Mouse (Mus musculus) cerebellum, adult 2 months (tissue): ENCODE results near the gene Tbc1d17. TPM values are rescaled to one million over a fixed set of nuclear protein-coding genes. Genes with fewer than 3 reads are reported as not detected.
"Not testable (repeated sequence)": the region's sequence is repeated elsewhere in the genome, so short reads cannot be mapped to it uniquely, and the experiment has no call there.

ENCODE experiments used
- DNase-seq, 2 experiments: peaks; one replicate each; pipeline ENCODE4 v3.0.0; 2021
- H3K27ac ChIP-seq: fragments of 200-500 bp; 2 replicates; pipeline ENCODE4 v1.5.1; 2012; ENCODE audit warnings: low read length, control low read depth, inconsistent platforms; ENCODE audit not compliant: insufficient read depth
- H3K27me3 ChIP-seq: fragments of 200-500 bp; 2 replicates; pipeline ENCODE4 v1.6.1; 2012; ENCODE audit warnings: inconsistent platforms, mild to moderate bottlenecking, low read length, moderate library complexity; ENCODE audit not compliant: control insufficient read depth, insufficient read depth
- H3K4me1 ChIP-seq: fragments of 200-500 bp; 2 replicates; pipeline ENCODE4 v1.6.1; 2011; ENCODE audit warnings: low read length; ENCODE audit not compliant: control insufficient read depth, insufficient read depth
- H3K4me3 ChIP-seq: fragments of 200-500 bp; replicated peaks from 2 replicates; pipeline ENCODE3; 2011; ENCODE audit warnings: mild to moderate bottlenecking, low read depth, low read length, control low read depth; ENCODE audit not compliant: insufficient read depth
- CTCF ChIP-seq: fragments of 200-500 bp; IDR thresholded peaks from 2 replicates; pipeline ENCODE4 v1.5.1; 2011; ENCODE audit warnings: low read depth, mild to moderate bottlenecking, control low read depth, low read length, moderate library complexity, borderline replicate concordance; ENCODE audit not compliant: insufficient read depth
- POLR2A ChIP-seq: fragments of 200-500 bp; IDR thresholded peaks from 2 replicates; pipeline ENCODE4 v1.6.1; 2011; ENCODE audit warnings: low read length, control low read depth, borderline replicate concordance; ENCODE audit not compliant: insufficient read depth
- WGBS: fragments of 180-500 bp; shearing (Covaris S2); methylation state at CpG from one replicate; pipeline ENCODE4 v1.1.7; 2018; 5-methylcytosine and 5-hydroxymethylcytosine counted together
- polyA plus RNA-seq: library from polyadenylated mRNA; depleted of rRNA; stranded (reverse); fragments of >200 nt; gene quantifications from 2 replicates; pipeline ENCODE4 v1.2.3, GENCODE M21; 2012

Tbc1d17 gene
- polyA plus RNA-seq, 1 experiment: 119 TPM

- H3K4me3 ChIP-seq: no peak overlapping the region
- DNase-seq: no peak
- no peak overlapping the region for H3K27ac ChIP-seq
- TF ChIP-seq POLR2A (no peak), CTCF (no peak)
- 76% methylated on average over 14 of the region's 14 CpGs for WGBS
- H3K27me3 ChIP-seq: no peaks in the 10 kb centered on the region
- H3K4me1 ChIP-seq: no peaks in the 10 kb centered on the region
Measured at GRCm38 (mm10) chr7:44877833-44878232, 29.0 kb upstream of the Tbc1d17 start.

- not testable (repeated sequence) for H3K4me3 ChIP-seq, H3K27me3 ChIP-seq, H3K27ac ChIP-seq, H3K4me1 ChIP-seq, DNase-seq
- 97% methylated on average over 2 of the region's 2 CpGs for WGBS
Measured at GRCm38 (mm10) chr7:44871774-44872173, 22.9 kb upstream of the Tbc1d17 start.

GRCm38 (mm10) chr7:44871181-44871580 lies 22.3 kb upstream of the Tbc1d17 start:
- Histone ChIP-seq H3K4me3 (no peak overlapping the region), H3K4me1 (peaks cover 14% of the 10 kb centered on the region), H3K27me3 (no peaks in the 10 kb centered on the region), H3K27ac (no peak overlapping the region)
- WGBS: 40% methylated on average over 1 of the region's 1 CpGs
- no peak for TF ChIP-seq CTCF
- no peak for TF ChIP-seq POLR2A
- DNase-seq: no peak

DNA sequence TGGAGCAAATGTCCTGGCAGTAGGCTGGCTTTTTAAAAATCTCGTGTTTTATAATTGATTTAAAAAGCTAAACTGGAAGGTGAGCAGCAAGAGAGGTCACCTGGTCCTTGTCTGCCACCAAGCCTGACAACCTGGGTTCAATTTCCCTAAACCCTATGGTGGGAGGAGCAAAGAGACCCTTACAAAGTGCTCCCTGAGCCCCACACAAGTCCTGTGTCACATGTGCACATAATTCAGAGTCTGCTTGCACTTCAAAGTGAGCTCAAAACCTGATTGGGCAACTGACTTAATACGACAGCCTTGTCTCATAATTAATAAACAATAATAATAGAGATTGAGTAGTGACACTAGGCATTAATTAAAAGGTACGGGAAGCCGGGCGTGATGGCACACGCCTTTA lies 21.7 kb upstream of the Tbc1d17 start:
- H3K27me3 ChIP-seq: no peaks in the 10 kb centered on the region
- no peak overlapping the region for H3K4me3 ChIP-seq
- 81% methylated on average over 6 of the region's 6 CpGs for WGBS
- no peak overlapping the region for H3K27ac ChIP-seq
- no peak for DNase-seq
- peaks cover 19% of the 10 kb centered on the region for H3K4me1 ChIP-seq
- TF ChIP-seq CTCF: no peak
- no peak for TF ChIP-seq POLR2A

- Histone ChIP-seq H3K4me1 (peaks cover 26% of the 10 kb centered on the region), H3K27ac (peak within 1 kb of the TSS; percentile 98), H3K27me3 (no peaks in the 10 kb centered on the region), H3K4me3 (peak within 1 kb of the TSS; percentile 53)
- 8% methylated on average over 29 of the region's 29 CpGs for WGBS
- TF ChIP-seq POLR2A: peak; percentile 76; the same call in 1 of the 2 replicates
- no peak for TF ChIP-seq CTCF
- peak; percentile 93 to 98 for DNase-seq
Measured at GRCm38 (mm10) chr7:44869697-44870528, 21.0 kb upstream of the Tbc1d17 start, which contains the start of gene Ptov1. Gene Ptov1, minus strand, starts transcription at chr7:44869788.

GRCm38 (mm10) chr7:44868919-44869696 lies 20.2 kb upstream of the Tbc1d17 start:
- Histone ChIP-seq H3K4me3 (peak overlapping the region; percentile 53), H3K27me3 (no peaks in the 10 kb centered on the region), H3K27ac (peak overlapping the region; percentile 98), H3K4me1 (peaks cover 33% of the 10 kb centered on the region)
- DNase-seq: peak; percentile 67 to 75
- TF ChIP-seq CTCF: no peak
- TF ChIP-seq POLR2A: no peak
- 1% methylated on average over 95 of the region's 108 CpGs for WGBS

- no peaks in the 10 kb centered on the region for H3K27me3 ChIP-seq
- under 1% methylated on average over 16 of the region's 16 CpGs for WGBS
- TF ChIP-seq CTCF: no peak
- TF ChIP-seq POLR2A: no peak
- peaks cover 34% of the 10 kb centered on the region for H3K4me1 ChIP-seq
- DNase-seq: peak in 1 of 2 experiments; percentile 31
- no peak overlapping the region for H3K27ac ChIP-seq
- H3K4me3 ChIP-seq: peak overlapping the region; percentile 53
Measured at GRCm38 (mm10) chr7:44868465-44868864, 19.6 kb upstream of the Tbc1d17 start.
